Comparison of ENCODE assay signal across 9 mouse cellular contexts in the genomic region with DNA sequence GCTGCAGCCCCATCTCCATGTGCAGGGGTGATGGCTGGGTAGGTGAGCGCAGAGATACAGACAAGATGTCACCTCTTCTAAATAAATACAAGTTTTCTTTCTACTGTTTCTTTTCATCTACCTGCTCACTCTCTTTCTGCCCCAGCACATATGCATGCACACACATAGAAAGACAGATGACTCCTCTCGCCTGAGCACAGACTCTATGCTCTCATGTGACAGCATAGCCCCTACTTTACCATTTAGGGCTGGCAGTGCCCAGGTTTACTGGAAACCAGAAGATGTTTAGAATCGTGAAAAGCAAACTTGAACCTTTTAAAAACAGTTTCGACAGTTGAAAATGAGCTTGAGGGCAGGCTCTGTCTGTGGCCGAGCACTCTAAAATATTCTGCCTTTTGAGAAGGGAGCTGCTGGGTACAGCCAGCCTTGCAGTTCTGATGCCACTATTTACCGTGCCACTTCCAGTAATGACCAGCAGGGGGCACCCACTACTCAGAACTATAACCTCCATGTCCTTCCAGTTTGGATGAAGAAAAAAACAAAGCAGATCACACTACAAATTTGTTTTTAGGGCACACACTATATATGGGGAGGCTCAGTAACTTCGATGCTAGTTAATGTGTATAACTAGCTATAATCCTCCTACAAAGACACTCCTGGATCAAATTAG. TPM values are rescaled to one million over a fixed set of nuclear protein-coding genes. Genes with fewer than 3 reads are reported as not detected.
DNase-seq lines count a peak whose midpoint lies in the region; ATAC-seq lines count a peak whose summit lies in the region.
"Had no signal": no experiment of that assay in that cellular context is flagged by ENCODE, and none has a peak within 500 bp of the region (broad histone marks: within the 10 kb centered on the region; RNA-seq: fewer than 3 reads in every experiment).

No protein-coding gene starts in this region.

- DNase-seq in 3T3-L1 (ENCODE audit: low read depth, low spot score) (peak; percentile 91), WW6 (ENCODE audit: low read depth, low spot score) (peak; percentile 28)
- peak; percentile 88 to 90 for DNase-seq in cerebellum, postnatal 25 days
- peak; percentile 87 to 93 for DNase-seq in frontal cortex, postnatal 36 days (ENCODE audit: low spot score in 2 of 2)
- peak; percentile 86 for DNase-seq in kidney, adult 9 months
- peak; percentile 76 for DNase-seq in thymus, postnatal 0 days (ENCODE audit: low spot score)

- H3K27ac ChIP-seq in limb, embryonic 12.5 days, result no peak overlapping the region
- no peak overlapping the region for H3K27ac ChIP-seq in neural tube, embryonic 14.5 days (ENCODE audit: low read depth, low read length)
- H3K27ac ChIP-seq: stomach, embryonic 15.5 days had no signal

- no peaks in the 10 kb centered on the region for H3K4me1 ChIP-seq in limb, embryonic 12.5 days (replicated peaks)
- H3K4me1 ChIP-seq in neural tube, embryonic 14.5 days (ENCODE audit: control insufficient read depth, insufficient read depth, low read length), result no peaks in the 10 kb centered on the region
- H3K4me1 ChIP-seq: stomach, embryonic 15.5 days had no signal

- no peak overlapping the region for H3K4me3 ChIP-seq in limb, embryonic 12.5 days (replicated peaks)
- H3K4me3 ChIP-seq in neural tube, embryonic 14.5 days (ENCODE audit: low read depth, low read length), result no peak overlapping the region
- H3K4me3 ChIP-seq: stomach, embryonic 15.5 days had no signal

- H3K36me3 ChIP-seq in limb, embryonic 12.5 days, result no peaks in the 10 kb centered on the region
- H3K36me3 ChIP-seq in neural tube, embryonic 14.5 days (ENCODE audit: control insufficient read depth, insufficient read depth, low read length), result no peaks in the 10 kb centered on the region
- H3K36me3 ChIP-seq: stomach, embryonic 15.5 days had no signal

- H3K27me3 ChIP-seq in limb, embryonic 12.5 days, result peaks cover 3% of the 10 kb centered on the region
- no peaks in the 10 kb centered on the region for H3K27me3 ChIP-seq in neural tube, embryonic 14.5 days (ENCODE audit: control insufficient read depth, insufficient read depth, low read length)

- WGBS in limb, embryonic 12.5 days, result 34% methylated on average over 7 of the region's 7 CpGs
- 38% methylated on average over 7 of the region's 7 CpGs for WGBS in neural tube, embryonic 14.5 days

- H3K9me3 ChIP-seq in limb, embryonic 12.5 days, result no peaks in the 10 kb centered on the region
- no peaks in the 10 kb centered on the region for H3K9me3 ChIP-seq in neural tube, embryonic 14.5 days (ENCODE audit: control insufficient read depth, low read length)
- H3K9me3 ChIP-seq: stomach, embryonic 15.5 days had no signal

- H3K9ac ChIP-seq in limb, embryonic 12.5 days (replicated peaks), result no peak overlapping the region
- H3K9ac ChIP-seq in neural tube, embryonic 14.5 days (replicated peaks; ENCODE audit: low read depth, low read length), result no peak overlapping the region
- H3K9ac ChIP-seq: stomach, embryonic 15.5 days had no signal

- H3K4me2 ChIP-seq in limb, embryonic 12.5 days, result no peak overlapping the region
- H3K4me2 ChIP-seq in neural tube, embryonic 14.5 days (ENCODE audit: low read depth, low read length), result no peak overlapping the region
- H3K4me2 ChIP-seq: stomach, embryonic 15.5 days had no signal

- 0 out of 2 replicates have a peak, but pooled peaks have one; percentile 47 for ATAC-seq in limb, embryonic 12.5 days (ENCODE audit: insufficient number of reproducible peaks, insufficient read depth, low FRiP score, low TSS enrichment, low read depth)
- peak; percentile 68; the same call in 1 of the 2 replicates for ATAC-seq in neural tube, embryonic 14.5 days (ENCODE audit: low read depth)

RNA-seq across cellular contexts. Expression of a gene that starts 47.3 kb away (rescaled TPM):
- not detected in 2 replicates for polyA plus RNA-seq in limb, embryonic 12.5 days (2016; fragmentation: Nextera tagmentation; extraction: Ambion mirVana)
- polyA plus RNA-seq in neural tube, embryonic 14.5 days (2014; fragmentation: Nextera tagmentation; extraction: Ambion mirVana), result not detected in 2 replicates
- polyA plus RNA-seq in thymus, postnatal 0 days (2015; fragmentation: Nextera tagmentation; extraction: Ambion mirVana), result not detected in 2 replicates

Comparison
In these comparisons a context has a peak if more than half of its experiments do, and no peak if none do; other contexts are left out.
1. DNase-seq: peak in every context shown above with its lines; median percentile 91 in 3T3-L1; 90 in frontal cortex, postnatal 36 days; 89 in cerebellum, postnatal 25 days; 86 in kidney, adult 9 months; 76 in thymus, postnatal 0 days; 28 in WW6.